Mouse (Mus musculus): Measurements from ENCODE around the gene Elk3. TPM values are rescaled to one million over a fixed set of nuclear protein-coding genes. Genes with fewer than 3 reads are reported as not detected.

Gene Elk3
- total RNA-seq, 1 experiment, result 15.7 TPM

- TF ChIP-seq CHD2 (IDR thresholded peaks at IDR 0.05; ENCODE audit: low read depth, low read length), result no peak
- no peak for TF ChIP-seq ZNF384 (IDR thresholded peaks at IDR 0.05; ENCODE audit: low read depth, low read length)
- TF ChIP-seq HCFC1 (IDR thresholded peaks at IDR 0.05; ENCODE audit: borderline replicate concordance, insufficient read depth, low read length), result no peak
- no peak for TF ChIP-seq ZC3H11A (IDR thresholded peaks at IDR 0.05; ENCODE audit: borderline replicate concordance, low read depth, low read length)
- no peak for TF ChIP-seq MAFK (IDR thresholded peaks at IDR 0.05; ENCODE audit: insufficient read depth, low read depth, low read length)
- in situ Hi-C loops (cut with MboI; ENCODE audit: low sequenced_read_pairs in 2 of 2, unreplicated experiment in 2 of 2), result no loop called here
- no peak for DNase-seq (ENCODE audit: low read depth, low spot score)
Measured at GRCm38 (mm10) chr10:93358878-93359277, 47.9 kb upstream of the Elk3 start.

DNA sequence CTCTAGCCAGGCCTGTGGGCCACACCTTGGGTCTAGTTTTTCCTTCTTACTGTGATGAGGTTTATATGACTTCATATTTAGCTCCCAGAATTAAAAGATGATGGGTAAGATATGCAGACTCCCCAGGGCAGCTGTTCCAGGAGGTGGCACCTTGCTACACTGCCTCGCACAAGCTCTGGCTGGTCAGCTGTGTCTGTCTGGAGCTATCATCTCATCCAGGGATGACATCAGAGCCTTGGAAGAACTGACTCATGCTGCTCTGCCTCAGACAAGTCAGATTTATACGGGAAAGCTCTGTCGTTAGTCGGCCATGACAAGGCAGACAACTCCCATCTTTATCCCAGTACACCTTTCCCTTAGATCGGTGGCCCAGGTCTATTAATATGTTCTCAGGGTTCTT, 46.2 kb upstream of the Elk3 start:
- Histone ChIP-seq H3K9me3 (ENCODE audit: control insufficient read depth, insufficient read depth, low read depth, low read length) (no peaks in the 10 kb centered on the region; the same call in 1 of the 2 replicates), H3K27ac (ENCODE audit: insufficient read depth, low read depth, low read length, poor library complexity, severe bottlenecking) (no peak overlapping the region), H3K4me3 (ENCODE audit: insufficient read depth in 1 of 2, low read depth in 1 of 2, low read length in 2 of 2, poor library complexity in 1 of 2, severe bottlenecking in 1 of 2) (no peak overlapping the region), H3K36me3 (ENCODE audit: control insufficient read depth, insufficient read depth, low read length, poor library complexity, severe bottlenecking) (no peaks in the 10 kb centered on the region), H3K9ac (ENCODE audit: insufficient read depth, low read depth, low read length, poor library complexity, severe bottlenecking) (no peak overlapping the region), H3K4me1 (ENCODE audit: control insufficient read depth in 2 of 2, insufficient read depth in 2 of 2, low read length in 2 of 2, poor library complexity in 1 of 2) (no peaks in the 10 kb centered on the region)
- DNase-seq (ENCODE audit: low read depth, low spot score), result no peak
- in situ Hi-C loops (cut with MboI; ENCODE audit: low sequenced_read_pairs in 2 of 2, unreplicated experiment in 2 of 2), result no loop called here
- TF ChIP-seq CHD2 (IDR thresholded peaks at IDR 0.05; ENCODE audit: low read depth, low read length) (no peak), HCFC1 (IDR thresholded peaks at IDR 0.05; ENCODE audit: borderline replicate concordance, insufficient read depth, low read length) (no peak), ZNF384 (IDR thresholded peaks at IDR 0.05; ENCODE audit: low read depth, low read length) (no peak), MAFK (IDR thresholded peaks at IDR 0.05; ENCODE audit: insufficient read depth, low read depth, low read length) (no peak), ZC3H11A (IDR thresholded peaks at IDR 0.05; ENCODE audit: borderline replicate concordance, low read depth, low read length) (no peak)

More at GRCm38 (mm10) chr10:93358878-93359277, 47.9 kb upstream of the Elk3 start:
- no peak overlapping the region for H3K27ac ChIP-seq (ENCODE audit: insufficient read depth, low read depth, low read length, poor library complexity, severe bottlenecking)
- H3K36me3 ChIP-seq (ENCODE audit: control insufficient read depth, insufficient read depth, low read length, poor library complexity, severe bottlenecking), result peaks cover 1% of the 10 kb centered on the region; the same call in 1 of the 2 replicates
- no peaks in the 10 kb centered on the region for H3K4me1 ChIP-seq (ENCODE audit: control insufficient read depth in 2 of 2, insufficient read depth in 2 of 2, low read length in 2 of 2, poor library complexity in 1 of 2)
- H3K9ac ChIP-seq (ENCODE audit: insufficient read depth, low read depth, low read length, poor library complexity, severe bottlenecking), result no peak overlapping the region
- no peak overlapping the region for H3K4me3 ChIP-seq (ENCODE audit: insufficient read depth in 1 of 2, low read depth in 1 of 2, low read length in 2 of 2, poor library complexity in 1 of 2, severe bottlenecking in 1 of 2)
- H3K9me3 ChIP-seq (ENCODE audit: control insufficient read depth, insufficient read depth, low read depth, low read length), result no peaks in the 10 kb centered on the region; the same call in 1 of the 2 replicates

DNA sequence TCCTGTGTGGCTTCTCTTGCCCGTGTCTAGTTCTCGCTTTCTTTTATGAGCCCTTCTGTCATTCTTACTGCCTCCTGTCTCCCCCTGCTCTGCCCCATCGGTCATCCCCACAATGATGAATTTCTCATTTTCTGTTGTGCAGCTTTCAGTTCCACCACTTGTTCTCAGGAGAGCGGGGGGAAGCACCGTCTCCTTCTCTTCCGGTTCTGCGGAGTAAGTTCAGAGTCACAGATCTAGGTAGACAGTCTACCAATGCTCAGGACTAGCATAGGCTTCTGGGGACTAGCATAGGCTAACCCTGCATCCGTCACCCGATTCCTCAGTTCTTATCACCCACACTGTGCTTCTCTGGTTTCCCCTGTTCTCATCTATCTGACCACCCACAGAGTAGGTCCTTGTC, 45.2 kb upstream of the Elk3 start:
- no peak overlapping the region for H3K9ac ChIP-seq (ENCODE audit: insufficient read depth, low read depth, low read length, poor library complexity, severe bottlenecking)
- no peaks in the 10 kb centered on the region; the same call in 1 of the 2 replicates for H3K9me3 ChIP-seq (ENCODE audit: control insufficient read depth, insufficient read depth, low read depth, low read length)
- H3K27ac ChIP-seq (ENCODE audit: insufficient read depth, low read depth, low read length, poor library complexity, severe bottlenecking), result no peak overlapping the region
- no peak for DNase-seq (ENCODE audit: low read depth, low spot score)
- H3K36me3 ChIP-seq (ENCODE audit: control insufficient read depth, insufficient read depth, low read length, poor library complexity, severe bottlenecking), result no peaks in the 10 kb centered on the region
- no peak for TF ChIP-seq ZNF384 (IDR thresholded peaks at IDR 0.05; ENCODE audit: low read depth, low read length)
- no peak for TF ChIP-seq MAFK (IDR thresholded peaks at IDR 0.05; ENCODE audit: insufficient read depth, low read depth, low read length)
- TF ChIP-seq CHD2 (IDR thresholded peaks at IDR 0.05; ENCODE audit: low read depth, low read length), result no peak
- TF ChIP-seq ZC3H11A (IDR thresholded peaks at IDR 0.05; ENCODE audit: borderline replicate concordance, low read depth, low read length), result no peak
- no peak for TF ChIP-seq HCFC1 (IDR thresholded peaks at IDR 0.05; ENCODE audit: borderline replicate concordance, insufficient read depth, low read length)
- H3K4me3 ChIP-seq (ENCODE audit: insufficient read depth in 1 of 2, low read depth in 1 of 2, low read length in 2 of 2, poor library complexity in 1 of 2, severe bottlenecking in 1 of 2), result no peak overlapping the region
- H3K4me1 ChIP-seq (ENCODE audit: control insufficient read depth in 2 of 2, insufficient read depth in 2 of 2, low read length in 2 of 2, poor library complexity in 1 of 2), result no peaks in the 10 kb centered on the region
- in situ Hi-C loops (cut with MboI; ENCODE audit: low sequenced_read_pairs in 2 of 2, unreplicated experiment in 2 of 2), result no loop called here

- Histone ChIP-seq H3K4me1 (ENCODE audit: control insufficient read depth in 2 of 2, insufficient read depth in 2 of 2, low read length in 2 of 2, poor library complexity in 1 of 2) (no peaks in the 10 kb centered on the region), H3K27ac (ENCODE audit: insufficient read depth, low read depth, low read length, poor library complexity, severe bottlenecking) (no peak overlapping the region), H3K36me3 (ENCODE audit: control insufficient read depth, insufficient read depth, low read length, poor library complexity, severe bottlenecking) (no peaks in the 10 kb centered on the region), H3K4me3 (ENCODE audit: insufficient read depth in 1 of 2, low read depth in 1 of 2, low read length in 2 of 2, poor library complexity in 1 of 2, severe bottlenecking in 1 of 2) (no peak overlapping the region), H3K9ac (ENCODE audit: insufficient read depth, low read depth, low read length, poor library complexity, severe bottlenecking) (no peak overlapping the region), H3K9me3 (ENCODE audit: control insufficient read depth, insufficient read depth, low read depth, low read length) (no peaks in the 10 kb centered on the region; the same call in 1 of the 2 replicates)
- in situ Hi-C loops (cut with MboI; ENCODE audit: low sequenced_read_pairs in 2 of 2, unreplicated experiment in 2 of 2), result no loop called here
- TF ChIP-seq CHD2 (IDR thresholded peaks at IDR 0.05; ENCODE audit: low read depth, low read length) (no peak), ZNF384 (IDR thresholded peaks at IDR 0.05; ENCODE audit: low read depth, low read length) (no peak), MAFK (IDR thresholded peaks at IDR 0.05; ENCODE audit: insufficient read depth, low read depth, low read length) (no peak), HCFC1 (IDR thresholded peaks at IDR 0.05; ENCODE audit: borderline replicate concordance, insufficient read depth, low read length) (no peak), ZC3H11A (IDR thresholded peaks at IDR 0.05; ENCODE audit: borderline replicate concordance, low read depth, low read length) (no peak)
- DNase-seq (ENCODE audit: low read depth, low spot score), result no peak
Measured at GRCm38 (mm10) chr10:93355276-93355927, 44.5 kb upstream of the Elk3 start.
